Mouse (Mus musculus) heart, adult 2 months (tissue): ENCODE data around the gene Slc25a18.

ENCODE experiments used
- CTCF ChIP-seq: fragments of 200-600 bp; IDR thresholded peaks from 2 replicates; pipeline ENCODE4 v1.8.1; 2022; ENCODE audit warnings: antibody characterized with exemption, mild to moderate bottlenecking, moderate library complexity
- EP300 ChIP-seq: fragments of 200-500 bp; IDR thresholded peaks from 2 replicates; pipeline ENCODE4 v1.6.1; 2011; ENCODE audit warnings: low read depth, low read length, control low read depth; ENCODE audit not compliant: insufficient read depth
- POLR2A ChIP-seq: fragments of 200-500 bp; IDR thresholded peaks from 2 replicates; pipeline ENCODE4 v1.6.1; 2011; ENCODE audit warnings: mild to moderate bottlenecking, low read depth, low read length, control low read depth; ENCODE audit not compliant: insufficient read depth

DNA sequence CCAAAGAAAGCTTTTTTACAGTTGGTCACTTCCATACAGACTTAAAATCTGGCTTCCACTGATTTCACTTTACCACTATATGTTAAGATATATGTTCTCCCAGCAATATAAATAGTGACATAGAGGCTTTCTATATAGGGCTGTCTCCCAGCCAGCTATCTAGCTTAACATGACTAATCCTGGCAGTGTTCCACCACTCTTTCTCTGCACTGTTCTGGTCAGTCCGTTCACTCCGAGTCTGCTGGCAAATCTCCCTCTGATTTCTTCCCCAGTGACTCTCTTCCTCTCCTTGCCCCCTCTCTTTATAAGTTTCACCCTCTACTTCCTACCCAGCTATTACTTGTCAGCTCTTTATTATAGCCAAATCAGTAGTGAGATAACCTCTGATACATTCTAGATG lies 47.4 kb upstream of the Slc25a18 start:
- TF ChIP-seq CTCF (no peak), POLR2A (no peak), EP300 (no peak)
